Mouse (Mus musculus) stomach, postnatal 0 days (tissue): Measurements from ENCODE around the gene Kif6.

Experiments used
- CTCF ChIP-seq: IDR thresholded peaks from 2 replicates; pipeline ENCODE4 v1.5.1; 2016; ENCODE audit warnings: antibody characterized with exemption, low read depth, mild to moderate bottlenecking, moderate library complexity
- EP300 ChIP-seq: optimal IDR thresholded peaks from 2 replicates; pipeline ENCODE3; 2016; ENCODE audit warnings: antibody characterized with exemption

DNA sequence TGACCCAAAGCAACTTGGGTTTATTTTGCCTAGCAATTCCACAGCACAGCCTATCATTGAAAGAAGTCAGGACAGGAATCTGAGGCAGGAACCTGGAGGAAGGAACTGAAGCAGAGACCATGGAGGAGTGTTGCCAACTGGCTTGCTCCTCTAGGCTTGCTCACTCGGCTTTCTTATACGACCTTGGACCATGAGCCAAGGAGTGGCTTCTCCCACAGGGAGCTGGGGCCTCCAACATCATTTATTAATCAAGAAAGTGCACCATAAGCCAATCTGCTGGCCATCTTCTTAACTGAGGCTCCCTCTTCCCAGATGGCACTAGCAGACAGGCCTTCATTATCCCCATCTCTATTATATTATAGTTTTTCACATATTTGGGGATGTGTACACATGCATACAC, 119.8 kb downstream of the Kif6 start:
- TF ChIP-seq CTCF, result no peak
- no peak for TF ChIP-seq EP300
